22 mouse cellular contexts compared by ENCODE assay signal in the genomic region with DNA sequence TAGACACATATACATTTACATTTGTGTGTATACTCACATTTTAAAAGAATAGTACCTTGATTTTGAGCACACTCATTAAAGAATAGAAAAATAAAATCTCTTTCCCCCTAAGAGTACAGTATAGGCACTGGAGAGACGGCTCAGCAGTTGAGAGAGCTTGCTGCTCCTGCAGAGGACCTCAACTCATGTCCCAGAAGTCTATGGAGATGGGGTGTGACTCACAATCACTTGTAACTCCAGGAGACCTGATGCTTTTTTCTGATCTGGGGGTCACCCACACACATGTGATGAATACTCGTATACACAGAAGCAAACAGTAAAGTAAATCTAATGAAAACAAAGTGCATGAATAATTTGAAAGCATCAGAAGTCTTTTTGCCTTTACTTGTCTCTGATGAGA.
DNase-seq lines count a peak whose midpoint lies in the region; ATAC-seq lines count a peak whose summit lies in the region.
"Had no signal": no experiment of that assay in that cellular context is flagged by ENCODE, and none has a peak within 500 bp of the region (broad histone marks: within the 10 kb centered on the region; RNA-seq: fewer than 3 reads in every experiment).

No protein-coding gene starts in this region.

- no peak overlapping the region for H3K4me3 ChIP-seq in limb, embryonic 11.5 days (ENCODE audit: low read depth, low read length)
- H3K4me3 ChIP-seq in limb, embryonic 10.5 days = no peak overlapping the region
- no peak overlapping the region for H3K4me3 ChIP-seq in liver, embryonic 11.5 days (ENCODE audit: low read depth, low read length)
- no peak overlapping the region for H3K4me3 ChIP-seq in midbrain, embryonic 11.5 days (ENCODE audit: low read depth, low read length)
- H3K4me3 ChIP-seq in midbrain, embryonic 14.5 days (replicated peaks; ENCODE audit: low read depth, low read length) = no peak overlapping the region

- no peaks in the 10 kb centered on the region for H3K36me3 ChIP-seq in limb, embryonic 11.5 days (ENCODE audit: control insufficient read depth, insufficient read depth, low read length)
- H3K36me3 ChIP-seq in limb, embryonic 10.5 days = no peaks in the 10 kb centered on the region
- no peaks in the 10 kb centered on the region for H3K36me3 ChIP-seq in liver, embryonic 11.5 days (ENCODE audit: control insufficient read depth, insufficient read depth, low read length)
- no peaks in the 10 kb centered on the region for H3K36me3 ChIP-seq in midbrain, embryonic 11.5 days (ENCODE audit: control insufficient read depth, insufficient read depth, low read length)
- H3K36me3 ChIP-seq in midbrain, embryonic 14.5 days (ENCODE audit: control insufficient read depth, insufficient read depth, low read length) = no peaks in the 10 kb centered on the region
- H3K36me3 ChIP-seq: G1E had no signal

- peak; percentile 55 for DNase-seq in heart, adult 11 months
- no peak for DNase-seq in heart, postnatal 25 days (ENCODE audit: low spot score)
- peak; percentile 11 for DNase-seq in limb, embryonic 11.5 days (ENCODE audit: low spot score)
- DNase-seq in limb, embryonic 10.5 days (ENCODE audit: low spot score) = no peak
- DNase-seq in liver, embryonic 11.5 days (ENCODE audit: low spot score) = peak; percentile 8
- DNase-seq in liver = no peak
- peak; percentile 56 for DNase-seq in midbrain, embryonic 11.5 days (ENCODE audit: low spot score, missing footprints)
- DNase-seq in midbrain, embryonic 14.5 days = no peak
- DNase-seq: adrenal gland, adult 2 months; adrenal gland, adult 8-10 months; adrenal gland, postnatal 10 days; adrenal gland, postnatal 14 days; adrenal gland, postnatal 25 days; adrenal gland, postnatal 36 days; B cell, adult 2 months; cerebellum, adult 11 months; cerebellum, adult 11-12 months had no signal

- intact Hi-C loops in heart, postnatal 25 days (cut with DNase I) = no loop called here

- peaks cover 2% of the 10 kb centered on the region; the same call in 1 of the 2 replicates for H3K9me3 ChIP-seq in limb, embryonic 11.5 days (ENCODE audit: control insufficient read depth, low read length)
- 0 out of 2 replicates have a peak, but pooled peaks cover 3% of the 10 kb centered on the region for H3K9me3 ChIP-seq in limb, embryonic 10.5 days (replicated peaks)
- H3K9me3 ChIP-seq in liver, embryonic 11.5 days (ENCODE audit: control insufficient read depth, low read length) = no peaks in the 10 kb centered on the region
- H3K9me3 ChIP-seq in midbrain, embryonic 11.5 days (ENCODE audit: control insufficient read depth, low read length) = no peaks in the 10 kb centered on the region
- H3K9me3 ChIP-seq in midbrain, embryonic 14.5 days (ENCODE audit: control insufficient read depth, low read length) = no peaks in the 10 kb centered on the region
- H3K9me3 ChIP-seq: G1E had no signal

- H3K27ac ChIP-seq in limb, embryonic 11.5 days (replicated peaks; ENCODE audit: low read depth, low read length) = no peak overlapping the region
- H3K27ac ChIP-seq in limb, embryonic 10.5 days = no peak overlapping the region
- no peak overlapping the region for H3K27ac ChIP-seq in liver, embryonic 11.5 days (ENCODE audit: low read depth, low read length)
- no peak overlapping the region for H3K27ac ChIP-seq in midbrain, embryonic 11.5 days (ENCODE audit: low read depth, low read length)
- H3K27ac ChIP-seq in midbrain, embryonic 14.5 days (replicated peaks; ENCODE audit: low read depth, low read length) = no peak overlapping the region

- H3K4me2 ChIP-seq in limb, embryonic 11.5 days (ENCODE audit: low read depth, severe bottlenecking) = no peak overlapping the region
- H3K4me2 ChIP-seq in liver, embryonic 11.5 days = no peak overlapping the region
- H3K4me2 ChIP-seq in midbrain, embryonic 11.5 days = no peak overlapping the region
- no peak overlapping the region for H3K4me2 ChIP-seq in midbrain, embryonic 14.5 days (ENCODE audit: low read length)

- H3K27me3 ChIP-seq in limb, embryonic 11.5 days (ENCODE audit: control insufficient read depth, insufficient read depth, low read length) = no peaks in the 10 kb centered on the region
- no peaks in the 10 kb centered on the region for H3K27me3 ChIP-seq in limb, embryonic 10.5 days (ENCODE audit: low read depth, poor library complexity, severe bottlenecking)
- H3K27me3 ChIP-seq in liver, embryonic 11.5 days (replicated peaks; ENCODE audit: control insufficient read depth, insufficient read depth, low read length) = no peaks in the 10 kb centered on the region
- H3K27me3 ChIP-seq in midbrain, embryonic 11.5 days (ENCODE audit: control insufficient read depth, insufficient read depth, low read length) = no peaks in the 10 kb centered on the region
- H3K27me3 ChIP-seq in midbrain, embryonic 14.5 days (ENCODE audit: control insufficient read depth, insufficient read depth, low read length) = no peaks in the 10 kb centered on the region
- H3K27me3 ChIP-seq: CH12.LX, Patski had no signal

- ATAC-seq in limb, embryonic 11.5 days (ENCODE audit: insufficient number of reproducible peaks, low FRiP score, low TSS enrichment, low read depth) = no peak
- no peak for ATAC-seq in liver, embryonic 11.5 days (replicated peaks; ENCODE audit: low FRiP score)
- ATAC-seq in midbrain, embryonic 11.5 days (ENCODE audit: low FRiP score) = no peak
- no peak for ATAC-seq in midbrain, embryonic 14.5 days (ENCODE audit: low FRiP score, low TSS enrichment)
- ATAC-seq: activated CD4-positive, CD25-positive, alpha-beta regulatory T cell, adult 4 months; CD4-positive, CD25-positive, alpha-beta regulatory T cell, adult 4 months; Patski had no signal

- peaks cover 8% of the 10 kb centered on the region for H3K4me1 ChIP-seq in limb, embryonic 11.5 days (ENCODE audit: control insufficient read depth, insufficient read depth, low read length)
- H3K4me1 ChIP-seq in limb, embryonic 10.5 days = peaks cover 32% of the 10 kb centered on the region
- peaks cover 8% of the 10 kb centered on the region for H3K4me1 ChIP-seq in liver, embryonic 11.5 days (replicated peaks; ENCODE audit: control insufficient read depth, insufficient read depth, low read length)
- peaks cover 6% of the 10 kb centered on the region for H3K4me1 ChIP-seq in midbrain, embryonic 11.5 days (ENCODE audit: control insufficient read depth, insufficient read depth, low read length)
- H3K4me1 ChIP-seq in midbrain, embryonic 14.5 days (ENCODE audit: control insufficient read depth, insufficient read depth, low read length) = no peaks in the 10 kb centered on the region

- 77% methylated on average over 2 of the region's 2 CpGs for WGBS in limb, embryonic 11.5 days
- WGBS in limb, embryonic 10.5 days = 92% methylated on average over 2 of the region's 2 CpGs
- 82% methylated on average over 2 of the region's 2 CpGs for WGBS in liver, embryonic 11.5 days
- 95% methylated on average over 2 of the region's 2 CpGs for WGBS in midbrain, embryonic 11.5 days
- 92% methylated on average over 2 of the region's 2 CpGs for WGBS in midbrain, embryonic 14.5 days

- H3K9ac ChIP-seq in limb, embryonic 11.5 days (ENCODE audit: low read length) = no peak overlapping the region
- H3K9ac ChIP-seq in liver, embryonic 11.5 days (ENCODE audit: low read depth, low read length) = no peak overlapping the region
- H3K9ac ChIP-seq in midbrain, embryonic 11.5 days (ENCODE audit: low read length) = no peak overlapping the region
- H3K9ac ChIP-seq in midbrain, embryonic 14.5 days (replicated peaks; ENCODE audit: low read length) = no peak overlapping the region

Comparison
In these comparisons a context has a peak if more than half of its experiments do, and no peak if none do; other contexts are left out.
1. DNase-seq: peak in heart, adult 11 months (single experiment), limb, embryonic 11.5 days (single experiment), liver, embryonic 11.5 days (single experiment) and midbrain, embryonic 11.5 days (single experiment); none in heart, postnatal 25 days (single experiment), limb, embryonic 10.5 days (single experiment), liver (single experiment) and midbrain, embryonic 14.5 days (single experiment).